Mouse (Mus musculus) liver, postnatal 0 days (tissue): Measurements from ENCODE around the gene Fabp6.

Experiments used
- CTCF ChIP-seq: sonication (generic); IDR thresholded peaks from 2 replicates; pipeline ENCODE4 v1.5.1; 2016; ENCODE audit warnings: antibody characterized with exemption, low read depth
- EP300 ChIP-seq: IDR thresholded peaks from 2 replicates; pipeline ENCODE4 v1.6.1; 2016; ENCODE audit warnings: antibody characterized with exemption, low read depth, mild to moderate bottlenecking

DNA sequence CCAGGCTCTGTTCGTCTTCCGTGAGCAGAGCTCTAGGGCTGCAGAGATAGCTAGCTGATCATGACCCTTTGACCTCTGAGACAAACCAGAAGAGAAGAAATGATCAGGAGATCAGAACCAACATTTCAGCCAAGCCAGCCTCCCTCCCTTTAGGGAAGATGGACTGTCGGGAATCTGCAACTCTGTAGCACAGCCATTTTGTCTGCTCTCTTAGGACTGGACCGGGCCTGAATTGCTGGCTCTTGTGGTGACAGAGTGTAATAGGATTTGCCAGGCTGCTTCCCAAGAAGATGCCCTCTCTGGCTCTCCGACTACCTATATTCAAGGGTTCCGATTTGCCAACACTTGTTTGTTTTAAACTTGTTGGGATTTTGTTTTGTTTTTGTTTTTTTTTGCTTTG is 48.7 kb downstream of the Fabp6 start:
- TF ChIP-seq CTCF (no peak), EP300 (no peak)
